Comparison of ENCODE assay signal across 9 mouse cellular contexts in the genomic region with DNA sequence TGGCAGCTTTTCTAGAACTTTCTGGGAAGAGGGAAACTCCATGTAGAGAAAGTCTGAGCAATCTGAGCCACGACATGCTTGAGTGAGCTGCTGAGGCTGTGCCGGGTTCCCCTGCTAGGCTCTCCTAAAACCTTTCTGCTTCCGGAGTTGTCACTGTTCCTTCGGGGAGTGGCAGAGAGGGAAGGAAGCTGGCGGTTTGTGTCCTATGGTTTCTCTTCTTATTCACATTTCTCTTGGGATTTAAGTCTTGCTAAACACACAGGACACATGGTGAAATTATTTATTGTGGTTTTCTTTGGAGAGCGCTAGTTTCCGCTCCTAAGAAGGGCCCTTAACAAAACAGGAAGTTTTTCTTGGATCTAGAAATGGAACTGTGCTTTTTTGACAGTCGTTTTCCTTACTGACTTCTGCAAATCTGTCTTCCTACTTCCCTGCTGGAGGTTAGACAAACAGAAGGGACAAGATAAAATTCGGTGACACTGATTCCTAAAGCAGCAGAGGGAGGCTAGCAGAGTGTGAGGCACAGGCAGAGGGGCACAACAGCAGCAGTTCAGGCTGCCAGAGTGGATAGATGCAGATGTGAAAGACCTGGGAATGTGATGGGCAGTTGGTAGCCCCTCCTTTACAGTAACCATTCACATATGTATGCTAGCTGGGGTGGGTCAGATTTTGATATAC. TPM values are rescaled to one million over a fixed set of nuclear protein-coding genes. Genes with fewer than 3 reads are reported as not detected.
DNase-seq lines count a peak whose midpoint lies in the region; ATAC-seq and TF ChIP-seq lines count a peak whose summit lies in the region.
"Had no signal": no experiment of that assay in that cellular context is flagged by ENCODE, and none has a peak within 500 bp of the region (broad histone marks: within the 10 kb centered on the region; RNA-seq: fewer than 3 reads in every experiment).

No protein-coding gene starts in this region.

- WGBS in liver, adult 2 months, result 61% methylated on average over 9 of the region's 9 CpGs
- 55% methylated on average over 9 of the region's 9 CpGs for WGBS in intestine, postnatal 0 days
- WGBS in thymus, adult 2 months, result 53% methylated on average over 9 of the region's 9 CpGs
- 55% methylated on average over 9 of the region's 9 CpGs for WGBS in midbrain, embryonic 15.5 days

- H3K79me2 ChIP-seq in liver, adult 2 months (ENCODE audit: control insufficient read depth, insufficient read depth, low read length), result no peaks in the 10 kb centered on the region; the same call in 1 of the 2 replicates

- H3K9me3 ChIP-seq in intestine, postnatal 0 days (ENCODE audit: control insufficient read depth), result no peaks in the 10 kb centered on the region
- H3K9me3 ChIP-seq in midbrain, embryonic 15.5 days, result no peaks in the 10 kb centered on the region
- H3K9me3 ChIP-seq: hindbrain, embryonic 12.5 days had no signal

- no peak overlapping the region for H3K4me2 ChIP-seq in intestine, postnatal 0 days (replicated peaks; ENCODE audit: low read depth)
- H3K4me2 ChIP-seq in midbrain, embryonic 15.5 days, result no peak overlapping the region
- H3K4me2 ChIP-seq: hindbrain, embryonic 12.5 days had no signal

- peak; percentile 91 for ATAC-seq in common myeloid progenitor, adult 5-6 weeks (replicated peaks; ENCODE audit: low read depth, poor library complexity, severe bottlenecking)
- ATAC-seq in intestine, postnatal 0 days, result no peak
- ATAC-seq in monocyte, adult 5-6 weeks (replicated peaks; ENCODE audit: insufficient number of reproducible peaks, low FRiP score, low TSS enrichment, poor library complexity, severe bottlenecking), result peak; percentile 13; the same call in 1 of the 2 replicates
- ATAC-seq in midbrain, embryonic 15.5 days (replicated peaks), result no peak

- H3K4me1 ChIP-seq in liver, adult 2 months (ENCODE audit: control insufficient read depth, insufficient read depth, low read length), result peaks cover 57% of the 10 kb centered on the region
- H3K4me1 ChIP-seq in intestine, postnatal 0 days (replicated peaks; ENCODE audit: control insufficient read depth, insufficient read depth, low read length), result peaks cover 17% of the 10 kb centered on the region
- H3K4me1 ChIP-seq in thymus, adult 2 months (replicated peaks; ENCODE audit: control insufficient read depth, insufficient read depth, low read length), result no peaks in the 10 kb centered on the region
- H3K4me1 ChIP-seq in midbrain, embryonic 15.5 days, result peaks cover 38% of the 10 kb centered on the region

- 0 out of 2 replicates have a peak overlapping the region, but pooled peaks have one; percentile 20 for H3K9ac ChIP-seq in liver, adult 2 months (ENCODE audit: low read depth, low read length)
- no peak overlapping the region for H3K9ac ChIP-seq in intestine, postnatal 0 days (ENCODE audit: low read depth, low read length)
- H3K9ac ChIP-seq in midbrain, embryonic 15.5 days, result no peak overlapping the region
- H3K9ac ChIP-seq: hindbrain, embryonic 12.5 days had no signal

- TF ChIP-seq CTCF in liver, adult 2 months (IDR thresholded peaks at IDR 0.05; ENCODE audit: low read depth, low read length), result no peak
- TF ChIP-seq CTCF in intestine, postnatal 0 days (IDR thresholded peaks at IDR 0.05; ENCODE audit: low read depth), result no peak
- TF ChIP-seq CTCF in thymus, adult 2 months (IDR thresholded peaks at IDR 0.05; ENCODE audit: borderline replicate concordance, control insufficient read depth, extremely low read depth, insufficient read depth, low read length, poor library complexity), result no peak

- H3K4me3 ChIP-seq in liver, adult 2 months (ENCODE audit: insufficient read depth, low read depth, low read length), result no peak overlapping the region
- no peak overlapping the region for H3K4me3 ChIP-seq in intestine, postnatal 0 days (ENCODE audit: low read depth, low read length)
- no peak overlapping the region for H3K4me3 ChIP-seq in thymus, adult 2 months (ENCODE audit: control insufficient read depth, insufficient read depth, low read length)
- no peak overlapping the region for H3K4me3 ChIP-seq in midbrain, embryonic 15.5 days
- H3K4me3 ChIP-seq: hindbrain, embryonic 12.5 days had no signal

- no peaks in the 10 kb centered on the region for H3K27me3 ChIP-seq in liver, adult 2 months (ENCODE audit: control insufficient read depth, insufficient read depth, low read length)
- no peaks in the 10 kb centered on the region for H3K27me3 ChIP-seq in intestine, postnatal 0 days (replicated peaks; ENCODE audit: control insufficient read depth, insufficient read depth, low read length)
- no peaks in the 10 kb centered on the region for H3K27me3 ChIP-seq in thymus, adult 2 months (ENCODE audit: control insufficient read depth, insufficient read depth, low read length)
- no peaks in the 10 kb centered on the region for H3K27me3 ChIP-seq in midbrain, embryonic 15.5 days (replicated peaks)
- H3K27me3 ChIP-seq: hindbrain, embryonic 12.5 days had no signal

- H3K36me3 ChIP-seq in liver, adult 2 months (ENCODE audit: control insufficient read depth, insufficient read depth, low read length), result no peaks in the 10 kb centered on the region
- H3K36me3 ChIP-seq in intestine, postnatal 0 days (ENCODE audit: control insufficient read depth, insufficient read depth), result 0 out of 2 replicates have a peak, but pooled peaks cover 4% of the 10 kb centered on the region
- peaks cover 8% of the 10 kb centered on the region; the same call in 1 of the 2 replicates for H3K36me3 ChIP-seq in thymus, adult 2 months (ENCODE audit: control insufficient read depth, insufficient read depth, low read length)
- H3K36me3 ChIP-seq in midbrain, embryonic 15.5 days (replicated peaks), result no peaks in the 10 kb centered on the region

- no peak for DNase-seq in liver, adult 2 months (ENCODE audit: extremely low read depth, low read depth, low spot score)
- no peak for DNase-seq in liver
- DNase-seq in ovary, postnatal 14 days (ENCODE audit: low spot score), result no peak
- DNase-seq in thymus, adult 2 months, result no peak

- no peak for TF ChIP-seq POLR2A in liver, adult 2 months (IDR thresholded peaks at IDR 0.05; ENCODE audit: extremely low read depth, insufficient read depth, low read length)
- no peak for TF ChIP-seq POLR2A in thymus, adult 2 months (IDR thresholded peaks at IDR 0.05; ENCODE audit: control insufficient read depth, extremely low read depth, insufficient read depth, low read length, poor library complexity)

- peak overlapping the region; percentile 79 for H3K27ac ChIP-seq in liver, adult 2 months (replicated peaks; ENCODE audit: insufficient read depth, low read depth, low read length)
- H3K27ac ChIP-seq in intestine, postnatal 0 days (ENCODE audit: low read depth, low read length), result peak overlapping the region; percentile 21; the same call in 1 of the 2 replicates
- no peak overlapping the region for H3K27ac ChIP-seq in thymus, adult 2 months (ENCODE audit: control insufficient read depth, insufficient read depth, low read length)
- H3K27ac ChIP-seq in midbrain, embryonic 15.5 days, result no peak overlapping the region
- H3K27ac ChIP-seq: hindbrain, embryonic 12.5 days had no signal

RNA-seq across cellular contexts. Expression of gene Kmt2e, which starts 24.1 kb away (rescaled TPM):
- total RNA-seq in liver, adult 2 months (2014; rRNA removed), result 19.1 and 23.2 TPM in 2 replicates
- 5.5 and 8.1 TPM in 2 replicates for polyA plus RNA-seq in liver, adult 2 months (2012; rRNA removed)
- total RNA-seq in common myeloid progenitor, adult 5-6 weeks (2017), result 87.6 and 110 TPM in 2 replicates
- 44.8 and 49.3 TPM in 2 replicates for polyA plus RNA-seq in intestine, postnatal 0 days (2015; fragmentation: Nextera tagmentation; extraction: Ambion mirVana)
- total RNA-seq in monocyte, adult 5-6 weeks (2017), result 134 to 222 TPM (median 199 TPM) in 3 replicates
- 37.0 and 40.7 TPM in 2 replicates for polyA plus RNA-seq in thymus, adult 2 months (2012; rRNA removed)
- 181 and 182 TPM in 2 replicates for polyA plus RNA-seq in midbrain, embryonic 15.5 days (2015; fragmentation: Nextera tagmentation; extraction: Ambion mirVana)

Comparison
In these comparisons a context has a peak if more than half of its experiments do, and no peak if none do; other contexts are left out.
1. H3K27ac ChIP-seq: peak in liver, adult 2 months (single experiment) and intestine, postnatal 0 days (single experiment); none in thymus, adult 2 months (single experiment) and midbrain, embryonic 15.5 days (single experiment).
2. ATAC-seq: peak in common myeloid progenitor, adult 5-6 weeks (single experiment) and monocyte, adult 5-6 weeks (single experiment); none in intestine, postnatal 0 days (single experiment) and midbrain, embryonic 15.5 days (single experiment).